Mouse (Mus musculus) cerebellum, postnatal 25 days (tissue): Measurements from ENCODE around the gene Themis2.
A peak's percentile ranks its signal among the peaks of the same experiment; 100 is the strongest.
"Not testable (repeated sequence)": the region's sequence is repeated elsewhere in the genome, so short reads cannot be mapped to it uniquely, and the experiment has no call there.

Experiments
- DNase-seq, 2 experiments: peaks; one replicate each; pipeline ENCODE4 v3.0.0; 2021; ENCODE audit warnings: mixed read lengths in 2 of 2

Gene Themis2

GRCm38 (mm10) chr4:132798666-132799065 is 2.5 kb upstream of the Themis2 start:
- DNase-seq = not testable (repeated sequence)

GRCm38 (mm10) chr4:132798028-132798427 is 1.8 kb upstream of the Themis2 start:
- DNase-seq = no peak

- no peak for DNase-seq
These were observed 1.3 kb upstream of the Themis2 start for GRCm38 (mm10) chr4:132797461-132797860.

GRCm38 (mm10) chr4:132795171-132795570 is 1.0 kb downstream of the Themis2 start:
- DNase-seq = no peak

- DNase-seq = no peak
These were observed 1.4 kb downstream of the Themis2 start for GRCm38 (mm10) chr4:132794760-132795159.

GRCm38 (mm10) chr4:132794028-132794427 is 2.2 kb downstream of the Themis2 start:
- DNase-seq = no peak

- not testable (repeated sequence) for DNase-seq
These were observed 2.7 kb downstream of the Themis2 start for GRCm38 (mm10) chr4:132793322-132794004.

- DNase-seq = no peak
These were observed 6.5 kb downstream of the Themis2 start for GRCm38 (mm10) chr4:132789731-132790130.

- DNase-seq = no peak
These were observed 11.0 kb downstream of the Themis2 start for GRCm38 (mm10) chr4:132785228-132785627.

GRCm38 (mm10) chr4:132783732-132784131 is 12.5 kb downstream of the Themis2 start:
- no peak for DNase-seq

GRCm38 (mm10) chr4:132780288-132780687 is 15.9 kb downstream of the Themis2 start:
- no peak for DNase-seq

- no peak for DNase-seq
These were observed 17.5 kb downstream of the Themis2 start for GRCm38 (mm10) chr4:132778562-132779201.

GRCm38 (mm10) chr4:132776764-132777163 is 19.4 kb downstream of the Themis2 start:
- DNase-seq = peak; percentile 48 to 73

GRCm38 (mm10) chr4:132774905-132775304 is 21.3 kb downstream of the Themis2 start:
- DNase-seq = no peak

- DNase-seq = no peak
These were observed 24.4 kb downstream of the Themis2 start for GRCm38 (mm10) chr4:132771776-132772175.

- DNase-seq = peak; percentile 99
These were observed 28.0 kb downstream of the Themis2 start, which contains the start of gene Rpa2 for GRCm38 (mm10) chr4:132767914-132768876. Rpa2 (plus strand) TSS chr4:132768332.

- DNase-seq = not testable (repeated sequence)
These were observed 33.1 kb downstream of the Themis2 start for GRCm38 (mm10) chr4:132763125-132763524.

GRCm38 (mm10) chr4:132762602-132763001 is 33.6 kb downstream of the Themis2 start:
- no peak for DNase-seq

GRCm38 (mm10) chr4:132760296-132760695 is 35.9 kb downstream of the Themis2 start:
- DNase-seq = no peak

- DNase-seq = no peak
These were observed 38.4 kb downstream of the Themis2 start for GRCm38 (mm10) chr4:132757633-132758351.

GRCm38 (mm10) chr4:132756974-132757373 is 39.2 kb downstream of the Themis2 start, which contains the start of gene Smpdl3b:
Smpdl3b (minus strand) TSS chr4:132757252.
- peak; percentile 43 to 62 for DNase-seq

GRCm38 (mm10) chr4:132752992-132753391 is 43.2 kb downstream of the Themis2 start:
- DNase-seq = no peak
